Mouse (Mus musculus): ENCODE measurements at regions not wholly inside any gene's neighbourhood (a gene's known extent, or its start where the extent isn't known, plus 50 kb on each side); places are given as distances from the start of the nearest gene placed in this dataset.
A peak's percentile ranks its signal among the peaks of the same experiment; 100 is the strongest.
"Not testable (repeated sequence)": the region's sequence is repeated elsewhere in the genome, so short reads cannot be mapped to it uniquely, and the experiment has no call there.

- DNase-seq: no peak
Observed at GRCm38 (mm10) chr12:98144464-98144863, 114.8 kb downstream of the Galc start.

- DNase-seq: no peak
Observed at GRCm38 (mm10) chr12:98143170-98143569, 116.1 kb downstream of the Galc start.

GRCm38 (mm10) chr12:98139906-98140305, 119.4 kb downstream of the Galc start:
- not testable (repeated sequence) for DNase-seq

DNA sequence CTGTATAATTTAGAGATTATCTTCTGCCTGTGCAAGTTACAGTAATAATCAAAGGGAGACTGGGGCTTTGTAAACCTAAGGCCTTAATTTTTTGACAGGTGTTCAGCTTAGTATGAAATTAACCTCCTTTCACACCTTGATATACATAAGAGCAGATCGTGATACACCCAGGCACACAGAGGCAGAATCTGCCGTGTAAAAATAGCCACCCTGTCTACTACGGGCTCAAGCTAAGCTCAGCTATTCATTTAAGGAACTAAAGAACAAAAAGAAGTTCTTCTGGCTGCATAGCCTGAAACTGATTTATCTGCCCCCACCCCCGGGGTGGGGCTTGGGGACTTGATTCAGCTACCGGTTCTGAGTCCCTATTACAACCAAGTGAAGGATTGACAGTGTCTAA, 128.0 kb downstream of the Galc start:
- no peak for DNase-seq

DNA sequence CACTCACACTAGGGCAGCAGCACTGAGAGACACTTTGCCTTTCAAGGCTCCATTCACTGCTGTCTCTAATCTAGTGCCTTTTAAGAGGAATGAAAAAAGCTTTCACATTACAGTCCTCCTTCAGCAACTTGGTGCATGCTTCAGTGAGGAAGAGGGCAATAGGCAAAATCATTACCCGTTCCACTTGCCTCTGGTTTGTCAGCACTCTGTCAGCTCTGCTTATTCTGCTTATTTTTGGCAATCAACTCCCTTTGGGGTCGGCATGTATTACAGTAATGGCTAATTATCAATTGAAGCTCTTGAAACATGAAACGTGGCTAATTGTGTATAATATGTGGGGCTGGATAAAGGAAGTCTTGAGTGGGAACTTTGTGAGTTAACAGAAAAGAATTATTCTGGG, 135.7 kb downstream of the Galc start:
- no peak for DNase-seq

DNA sequence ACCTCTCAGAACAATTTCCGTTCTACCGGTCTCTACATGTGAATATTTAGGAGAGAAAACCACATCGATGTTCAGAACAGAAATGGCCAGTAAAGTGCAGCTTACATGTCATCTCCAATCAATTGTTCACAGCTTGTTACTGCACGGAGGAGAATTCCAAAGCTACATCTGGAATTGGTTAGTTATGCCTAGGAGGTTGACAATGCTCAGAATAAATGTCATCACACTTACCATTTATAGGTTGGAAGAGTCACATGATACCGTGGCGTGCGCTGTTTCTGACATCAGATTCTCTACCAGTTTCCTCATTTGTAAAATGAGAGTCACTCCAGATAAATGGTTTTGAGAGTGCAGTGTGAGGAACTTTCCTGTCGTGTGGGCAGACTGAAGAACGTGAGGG, 151.2 kb downstream of the Galc start:
- DNase-seq: no peak

GRCm38 (mm10) chr12:98106789-98107684, 152.2 kb downstream of the Galc start:
- DNase-seq: no peak

- peak; percentile 36 for DNase-seq
Observed at GRCm38 (mm10) chr12:98106151-98106788, 153.0 kb downstream of the Galc start.

- no peak for DNase-seq
Observed at GRCm38 (mm10) chr12:98105749-98106148, 153.5 kb downstream of the Galc start.

GRCm38 (mm10) chr12:98090171-98090570, 169.1 kb downstream of the Galc start:
- no peak for DNase-seq

DNA sequence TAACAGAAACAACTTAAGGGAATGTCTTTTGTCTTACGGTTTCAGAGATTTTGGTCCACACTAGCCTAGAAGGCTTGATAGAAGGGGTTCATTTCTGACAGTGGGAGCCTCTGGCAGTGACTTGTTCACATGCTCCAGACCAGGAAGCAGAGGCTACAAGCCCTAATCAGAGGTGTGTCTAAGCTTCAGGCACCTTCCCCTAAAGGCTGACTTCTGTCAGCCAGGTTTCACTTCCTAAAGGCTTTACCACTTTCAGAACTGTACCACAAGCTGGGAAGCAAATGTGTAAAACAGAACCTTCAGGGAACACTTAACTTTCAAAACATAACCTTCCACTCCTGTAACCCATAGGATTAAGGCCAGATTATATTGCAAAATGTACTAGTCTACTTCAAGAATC, 180.9 kb downstream of the Galc start:
- no peak for DNase-seq

DNA sequence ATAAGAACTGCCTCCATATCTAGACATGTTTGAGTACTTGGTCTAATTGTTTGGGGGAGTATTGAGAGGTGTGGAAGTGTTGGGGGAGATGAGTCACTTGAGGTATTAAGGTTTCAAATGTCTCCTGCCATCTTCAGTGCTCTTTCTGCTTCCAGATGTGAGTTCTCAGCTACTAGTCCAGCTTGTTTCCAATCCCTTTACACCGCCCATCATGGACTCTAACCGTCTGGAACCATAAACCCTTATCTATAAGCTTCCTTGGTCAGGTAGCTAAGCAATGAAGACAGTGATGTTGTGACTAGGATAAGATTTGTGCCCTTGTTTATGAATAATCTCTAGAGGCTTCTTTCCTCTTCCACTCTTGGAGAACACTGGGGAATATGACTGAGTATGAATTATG, 183.7 kb downstream of the Galc start:
- no peak for DNase-seq

GRCm38 (mm10) chr12:98069110-98069509, 190.1 kb downstream of the Galc start:
- DNase-seq: no peak

- no peak for DNase-seq
Observed at GRCm38 (mm10) chr12:98059419-98060180, 199.7 kb downstream of the Galc start.

DNA sequence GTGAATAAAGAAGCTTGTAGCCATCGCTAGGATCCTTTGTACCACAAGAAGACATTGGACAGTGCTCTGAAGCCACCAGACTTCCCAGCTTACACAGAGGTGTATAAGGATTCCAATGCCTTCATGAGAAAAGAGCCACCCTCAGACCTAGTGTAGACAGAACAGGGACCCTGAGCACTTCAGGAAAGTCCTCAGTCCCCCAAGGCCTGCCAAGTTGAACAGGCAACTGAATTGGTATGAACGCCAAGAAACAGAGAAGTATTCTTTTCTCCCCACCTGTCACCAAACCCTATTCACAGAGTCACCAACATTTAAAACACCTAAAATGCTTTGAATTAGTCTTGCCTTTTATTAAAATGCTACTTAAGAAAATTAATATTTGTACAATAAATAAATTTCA, 200.3 kb downstream of the Galc start:
- no peak for DNase-seq

DNA sequence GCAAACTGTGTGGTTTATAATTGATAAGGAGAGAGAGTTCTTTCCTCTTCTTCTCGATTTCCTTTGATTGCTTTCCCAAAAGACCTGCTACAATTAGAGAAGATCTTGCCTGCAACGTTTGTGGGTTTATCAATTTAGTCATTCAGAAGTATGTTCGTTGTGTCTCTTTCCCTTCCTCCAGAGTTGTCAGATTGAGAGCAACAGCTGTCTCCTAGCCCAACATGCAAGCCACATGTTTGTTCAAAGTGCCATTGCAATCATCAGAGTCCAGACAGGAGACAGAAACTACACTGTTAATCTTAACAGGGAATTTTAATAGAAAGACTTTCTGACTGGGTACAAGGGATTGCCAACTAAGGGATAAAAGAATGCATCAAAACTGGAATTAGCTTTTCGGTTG, 208.3 kb downstream of the Galc start:
- DNase-seq: no peak

- no peak for DNase-seq
Observed at GRCm38 (mm10) chr12:98050500-98050899, 208.8 kb downstream of the Galc start.

GRCm38 (mm10) chr12:98050057-98050456, 209.2 kb downstream of the Galc start:
- DNase-seq: no peak

DNA sequence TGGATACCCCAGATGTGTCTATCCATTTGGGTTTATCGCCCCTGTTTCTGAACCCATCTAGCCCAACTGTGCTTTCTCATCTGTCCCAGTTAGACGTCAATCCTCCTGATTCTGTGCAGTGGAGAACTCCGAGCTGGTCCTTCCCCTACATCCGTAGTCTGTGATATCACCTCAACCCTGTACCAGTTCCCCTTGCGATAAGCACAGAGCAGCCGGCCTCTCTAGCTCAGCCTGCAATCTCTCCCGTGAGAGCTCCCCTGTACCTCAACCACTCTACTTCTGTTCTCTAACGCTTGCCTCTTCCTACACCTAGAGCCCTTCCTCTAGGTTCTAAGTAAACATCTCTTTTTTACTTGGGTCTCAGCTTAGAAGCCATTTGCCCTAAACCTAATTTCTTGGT, 211.5 kb downstream of the Galc start:
- DNase-seq: no peak

GRCm38 (mm10) chr12:98046459-98047440, 212.5 kb downstream of the Galc start:
- no peak for DNase-seq

GRCm38 (mm10) chr12:98045784-98046458, 213.3 kb downstream of the Galc start:
- no peak for DNase-seq

DNA sequence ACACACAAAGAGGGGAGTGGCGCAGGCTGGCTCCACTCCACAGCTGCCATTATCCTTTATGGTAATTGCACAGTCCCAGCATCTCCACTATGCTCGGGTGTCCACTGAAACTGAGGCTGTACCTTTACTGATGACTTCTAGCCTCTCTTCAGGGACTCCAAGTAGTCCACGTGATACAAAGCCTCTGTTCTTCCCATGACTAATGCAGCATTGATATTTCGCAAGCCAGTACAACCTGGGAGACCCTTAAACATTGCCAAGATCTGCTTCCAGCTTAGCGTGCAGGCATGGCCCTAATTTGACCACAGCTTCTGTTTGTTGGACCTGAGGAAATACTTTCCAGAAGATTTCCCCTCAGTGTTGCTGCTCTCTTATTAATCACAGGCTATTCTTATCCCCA, 215.8 kb downstream of the Galc start:
- no peak for DNase-seq

All from liver (tissue).